Mouse (Mus musculus): Measurements from ENCODE around the gene Eif4a2. TPM values are rescaled to one million over a fixed set of nuclear protein-coding genes. Genes with fewer than 3 reads are reported as not detected.

Eif4a2 gene
- polyA plus RNA-seq, 1 experiment from 2014 or later = 378 TPM

DNA sequence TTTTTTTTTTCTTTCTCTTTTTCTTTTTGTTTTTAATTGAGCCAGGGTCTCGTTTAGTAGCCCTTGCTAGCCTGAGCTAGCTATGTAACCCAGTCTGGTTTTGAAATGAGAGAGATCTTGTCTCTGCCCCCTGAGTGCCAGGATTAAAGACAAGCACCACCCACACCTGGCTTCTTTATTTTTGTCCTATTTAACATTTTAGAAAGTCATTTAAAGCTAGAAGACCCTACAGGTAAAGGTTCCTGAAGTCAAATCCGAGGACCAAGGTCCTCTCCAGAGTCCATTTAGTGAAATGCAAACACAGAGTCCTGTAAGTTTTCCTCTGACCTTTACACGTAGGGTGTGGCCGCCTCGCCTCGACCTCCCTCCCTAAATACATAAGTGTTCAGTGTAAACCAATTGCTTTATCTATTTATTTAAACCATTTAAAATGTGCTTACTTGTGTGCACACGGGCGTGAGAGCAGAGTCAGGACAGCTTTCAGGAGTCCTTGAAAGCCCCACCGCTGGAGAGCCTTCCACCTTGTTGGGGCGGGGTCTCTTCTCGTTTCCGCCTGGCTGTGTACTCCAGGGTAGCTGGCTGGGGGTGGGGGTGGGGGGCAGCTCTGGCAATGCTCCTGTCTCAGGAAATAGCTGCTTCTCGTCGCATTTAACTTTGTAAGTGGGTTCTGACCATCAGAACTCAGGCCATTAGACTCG is 4.8 kb upstream of the Eif4a2 start:
- 0 out of 2 replicates have a peak, but pooled peaks cover 2% of the 10 kb centered on the region for H3K27me3 ChIP-seq (replicated peaks; ENCODE audit: control insufficient read depth, insufficient read depth, low read length)
- no peaks in the 10 kb centered on the region for H3K36me3 ChIP-seq (ENCODE audit: control insufficient read depth, insufficient read depth)
- H3K9me3 ChIP-seq (ENCODE audit: control insufficient read depth, low read length) = no peaks in the 10 kb centered on the region
- peak overlapping the region; percentile 26; the same call in 1 of the 2 replicates for H3K9ac ChIP-seq (replicated peaks; ENCODE audit: low read depth, low read length)
- no peak overlapping the region for H3K27ac ChIP-seq (ENCODE audit: low read length)
- peaks cover 7% of the 10 kb centered on the region for H3K4me1 ChIP-seq (replicated peaks; ENCODE audit: control insufficient read depth, insufficient read depth, low read length)
- 16% methylated on average over 15 of the region's 15 CpGs for WGBS
- peak overlapping the region; percentile 35 for H3K4me2 ChIP-seq (ENCODE audit: low read length)
- no peak overlapping the region for H3K4me3 ChIP-seq (replicated peaks; ENCODE audit: low read length)
- ATAC-seq = no peak

DNA sequence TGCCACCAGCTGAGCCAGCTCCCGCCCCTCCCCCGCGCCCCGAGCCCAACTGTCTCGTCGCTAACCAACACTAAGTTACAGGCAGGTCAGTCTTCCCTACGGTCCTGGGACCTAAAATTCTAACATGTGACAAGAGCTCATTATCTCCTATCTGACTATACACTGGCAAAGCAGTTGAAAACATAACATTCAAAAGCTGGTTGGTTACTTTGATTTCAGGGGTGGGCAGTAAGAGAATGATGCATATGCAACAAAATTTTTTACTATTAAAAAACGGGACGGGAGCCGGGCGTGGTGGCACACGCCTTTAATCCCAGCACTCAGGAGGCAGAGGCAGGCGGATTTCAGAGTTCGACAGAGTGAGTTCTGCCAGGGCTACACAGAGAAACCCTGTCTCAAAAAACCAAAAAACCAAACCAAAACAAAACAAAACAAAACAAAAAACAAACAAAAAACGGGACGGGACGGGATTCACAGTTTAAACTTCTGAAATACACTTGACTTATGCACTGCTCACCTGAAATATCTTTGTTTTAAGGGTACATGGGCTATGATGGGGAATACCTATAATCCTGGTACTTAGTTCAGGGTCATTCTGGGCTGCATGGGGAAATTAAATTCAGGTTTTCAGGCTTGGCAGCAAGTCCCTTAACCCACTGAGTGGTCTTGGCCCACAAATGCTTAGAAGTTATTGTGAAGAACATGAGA is 4.1 kb upstream of the Eif4a2 start:
- Histone ChIP-seq H3K27ac (ENCODE audit: low read length) (no peak overlapping the region), H3K9me3 (ENCODE audit: control insufficient read depth, low read length) (no peaks in the 10 kb centered on the region), H3K27me3 (replicated peaks; ENCODE audit: control insufficient read depth, insufficient read depth, low read length) (0 out of 2 replicates have a peak, but pooled peaks cover 2% of the 10 kb centered on the region), H3K4me3 (replicated peaks; ENCODE audit: low read length) (no peak overlapping the region), H3K4me2 (ENCODE audit: low read length) (peak overlapping the region; percentile 35), H3K4me1 (replicated peaks; ENCODE audit: control insufficient read depth, insufficient read depth, low read length) (peaks cover 7% of the 10 kb centered on the region), H3K9ac (replicated peaks; ENCODE audit: low read depth, low read length) (peak overlapping the region; percentile 26; the same call in 1 of the 2 replicates), H3K36me3 (ENCODE audit: control insufficient read depth, insufficient read depth) (no peaks in the 10 kb centered on the region)
- WGBS = 41% methylated on average over 17 of the region's 17 CpGs
- ATAC-seq = no peak

DNA sequence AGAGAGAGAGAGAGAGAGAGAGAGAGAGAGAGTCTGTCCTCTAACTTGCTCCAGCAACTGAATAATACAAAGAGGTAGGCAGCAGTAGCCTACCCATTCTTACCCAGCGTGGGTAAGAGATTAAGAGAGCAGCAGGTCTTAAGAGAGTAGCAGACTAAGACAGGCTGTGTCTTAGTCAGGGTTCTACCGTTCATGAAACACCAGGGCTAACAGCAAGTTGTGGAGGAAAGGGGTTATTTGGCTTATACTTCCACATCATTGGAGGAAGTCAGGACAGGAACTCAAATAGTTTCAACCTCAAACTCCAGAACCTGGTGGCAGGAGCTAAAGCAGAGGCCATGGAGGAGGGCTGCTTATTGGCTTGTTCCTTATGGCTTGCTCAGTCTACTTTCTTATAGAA is 3.4 kb upstream of the Eif4a2 start:
- H3K4me2 ChIP-seq (ENCODE audit: low read length) = no peak overlapping the region
- H3K4me1 ChIP-seq (replicated peaks; ENCODE audit: control insufficient read depth, insufficient read depth, low read length) = peaks cover 9% of the 10 kb centered on the region
- 38% methylated on average over 2 of the region's 2 CpGs for WGBS
- no peak overlapping the region for H3K27ac ChIP-seq (ENCODE audit: low read length)
- H3K9ac ChIP-seq (replicated peaks; ENCODE audit: low read depth, low read length) = no peak overlapping the region
- ATAC-seq = no peak
- H3K4me3 ChIP-seq (replicated peaks; ENCODE audit: low read length) = no peak overlapping the region
- H3K27me3 ChIP-seq (replicated peaks; ENCODE audit: control insufficient read depth, insufficient read depth, low read length) = 0 out of 2 replicates have a peak, but pooled peaks cover 2% of the 10 kb centered on the region
- no peaks in the 10 kb centered on the region for H3K9me3 ChIP-seq (ENCODE audit: control insufficient read depth, low read length)
- H3K36me3 ChIP-seq (ENCODE audit: control insufficient read depth, insufficient read depth) = no peaks in the 10 kb centered on the region

DNA sequence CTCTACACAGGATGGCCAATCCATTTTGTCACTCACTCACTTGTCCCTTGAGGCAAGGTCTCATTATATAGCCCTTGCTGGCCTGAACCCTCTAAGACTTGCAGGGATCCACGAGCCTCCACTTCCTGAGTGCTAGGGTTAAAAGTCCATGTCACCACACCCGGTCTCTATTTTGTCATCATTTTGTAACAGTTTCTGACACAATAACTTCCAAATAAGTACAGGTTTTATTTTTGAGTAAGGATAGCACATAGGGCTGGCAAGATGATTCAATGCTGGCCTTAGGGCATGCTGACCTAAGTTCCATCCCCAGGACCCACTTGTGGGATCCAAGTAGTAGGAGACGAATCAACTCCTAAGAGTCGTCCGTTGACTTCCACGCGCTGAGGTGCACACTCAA is 1.1 kb upstream of the Eif4a2 start:
- H3K4me2 ChIP-seq (ENCODE audit: low read length) = no peak overlapping the region
- H3K9me3 ChIP-seq (ENCODE audit: control insufficient read depth, low read length) = no peaks in the 10 kb centered on the region
- H3K9ac ChIP-seq (replicated peaks; ENCODE audit: low read depth, low read length) = no peak overlapping the region
- 0 out of 2 replicates have a peak, but pooled peaks cover 2% of the 10 kb centered on the region for H3K27me3 ChIP-seq (replicated peaks; ENCODE audit: control insufficient read depth, insufficient read depth, low read length)
- H3K27ac ChIP-seq (ENCODE audit: low read length) = no peak overlapping the region
- no peak overlapping the region for H3K4me3 ChIP-seq (replicated peaks; ENCODE audit: low read length)
- peaks cover 23% of the 10 kb centered on the region for H3K4me1 ChIP-seq (replicated peaks; ENCODE audit: control insufficient read depth, insufficient read depth, low read length)
- WGBS = 86% methylated on average over 7 of the region's 7 CpGs
- ATAC-seq = no peak
- peaks cover 11% of the 10 kb centered on the region for H3K36me3 ChIP-seq (ENCODE audit: control insufficient read depth, insufficient read depth)

DNA sequence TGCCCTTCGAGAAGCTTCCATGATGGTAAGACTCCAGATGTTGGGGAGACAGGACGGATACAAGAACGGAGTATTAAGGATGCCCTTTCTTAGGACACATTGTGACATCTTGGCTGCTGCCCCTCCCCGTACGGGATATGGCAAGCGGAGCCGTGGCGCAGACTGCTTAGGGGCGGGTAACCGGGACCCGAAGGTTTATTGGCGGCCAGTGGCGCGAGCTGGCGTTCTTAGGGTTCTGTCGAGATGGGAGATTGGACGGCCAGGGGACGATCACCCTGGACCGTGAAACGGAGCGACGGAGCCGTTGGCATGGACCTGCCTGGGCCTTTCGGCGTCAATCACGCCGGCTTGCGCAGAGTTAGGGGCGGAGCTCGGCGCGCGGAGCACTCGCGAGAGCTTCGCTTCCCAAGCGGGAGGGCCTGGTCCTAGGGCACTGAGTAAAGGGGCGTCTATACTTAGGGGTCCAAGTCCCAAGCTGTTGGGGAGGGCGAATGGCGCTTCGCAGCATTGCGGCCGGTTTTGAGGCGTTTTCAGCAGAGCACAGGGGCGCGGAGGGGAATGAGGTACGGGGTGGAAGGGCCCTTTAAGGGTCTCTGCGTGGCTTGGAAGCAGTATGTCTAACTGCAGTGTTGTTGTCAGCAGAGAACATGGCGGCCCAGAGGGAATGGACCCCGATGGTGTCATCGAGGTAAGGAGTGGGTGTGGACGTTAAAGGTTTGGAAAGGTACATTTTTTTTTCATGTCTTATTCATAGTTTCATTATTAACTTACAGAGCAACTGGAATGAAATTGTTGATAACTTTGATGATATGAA is 909 bp downstream of the Eif4a2 start:
- H3K9ac ChIP-seq (replicated peaks; ENCODE audit: low read depth, low read length) = peak overlapping the region; percentile 100
- no peaks in the 10 kb centered on the region for H3K9me3 ChIP-seq (ENCODE audit: control insufficient read depth, low read length)
- ATAC-seq = peak; percentile 93
- peak overlapping the region; percentile 100 for H3K4me3 ChIP-seq (replicated peaks; ENCODE audit: low read length)
- H3K4me2 ChIP-seq (ENCODE audit: low read length) = peak overlapping the region; percentile 90
- peaks cover 28% of the 10 kb centered on the region for H3K36me3 ChIP-seq (ENCODE audit: control insufficient read depth, insufficient read depth)
- H3K27me3 ChIP-seq (replicated peaks; ENCODE audit: control insufficient read depth, insufficient read depth, low read length) = no peaks in the 10 kb centered on the region
- H3K4me1 ChIP-seq (replicated peaks; ENCODE audit: control insufficient read depth, insufficient read depth, low read length) = peaks cover 34% of the 10 kb centered on the region
- WGBS = under 1% methylated on average over 52 of the region's 52 CpGs
- H3K27ac ChIP-seq (ENCODE audit: low read length) = peak overlapping the region; percentile 99

DNA sequence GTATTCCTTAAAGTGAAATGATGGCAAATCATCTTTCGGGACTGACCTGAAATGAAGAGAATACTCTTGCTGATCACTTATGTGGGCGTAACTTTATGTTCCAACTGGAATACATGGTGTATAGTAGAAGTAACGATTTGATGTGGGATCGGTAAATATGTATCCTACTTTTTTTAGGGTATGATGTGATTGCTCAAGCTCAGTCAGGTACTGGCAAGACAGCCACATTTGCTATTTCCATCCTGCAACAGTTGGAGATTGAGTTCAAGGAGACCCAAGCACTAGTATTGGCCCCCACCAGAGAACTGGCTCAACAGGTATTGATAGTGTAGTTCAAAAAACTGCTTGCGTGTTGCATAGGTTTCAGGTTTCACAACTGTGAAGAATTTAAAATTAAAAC is 1.7 kb downstream of the Eif4a2 start:
- no peaks in the 10 kb centered on the region for H3K9me3 ChIP-seq (ENCODE audit: control insufficient read depth, low read length)
- H3K4me2 ChIP-seq (ENCODE audit: low read length) = peak overlapping the region; percentile 90
- peaks cover 30% of the 10 kb centered on the region for H3K36me3 ChIP-seq (ENCODE audit: control insufficient read depth, insufficient read depth)
- 4% methylated on average over 5 of the region's 5 CpGs for WGBS
- no peaks in the 10 kb centered on the region for H3K27me3 ChIP-seq (replicated peaks; ENCODE audit: control insufficient read depth, insufficient read depth, low read length)
- H3K4me1 ChIP-seq (replicated peaks; ENCODE audit: control insufficient read depth, insufficient read depth, low read length) = peaks cover 34% of the 10 kb centered on the region
- H3K9ac ChIP-seq (replicated peaks; ENCODE audit: low read depth, low read length) = peak overlapping the region; percentile 100
- ATAC-seq = no peak
- H3K4me3 ChIP-seq (replicated peaks; ENCODE audit: low read length) = peak overlapping the region; percentile 100
- H3K27ac ChIP-seq (ENCODE audit: low read length) = no peak overlapping the region

DNA sequence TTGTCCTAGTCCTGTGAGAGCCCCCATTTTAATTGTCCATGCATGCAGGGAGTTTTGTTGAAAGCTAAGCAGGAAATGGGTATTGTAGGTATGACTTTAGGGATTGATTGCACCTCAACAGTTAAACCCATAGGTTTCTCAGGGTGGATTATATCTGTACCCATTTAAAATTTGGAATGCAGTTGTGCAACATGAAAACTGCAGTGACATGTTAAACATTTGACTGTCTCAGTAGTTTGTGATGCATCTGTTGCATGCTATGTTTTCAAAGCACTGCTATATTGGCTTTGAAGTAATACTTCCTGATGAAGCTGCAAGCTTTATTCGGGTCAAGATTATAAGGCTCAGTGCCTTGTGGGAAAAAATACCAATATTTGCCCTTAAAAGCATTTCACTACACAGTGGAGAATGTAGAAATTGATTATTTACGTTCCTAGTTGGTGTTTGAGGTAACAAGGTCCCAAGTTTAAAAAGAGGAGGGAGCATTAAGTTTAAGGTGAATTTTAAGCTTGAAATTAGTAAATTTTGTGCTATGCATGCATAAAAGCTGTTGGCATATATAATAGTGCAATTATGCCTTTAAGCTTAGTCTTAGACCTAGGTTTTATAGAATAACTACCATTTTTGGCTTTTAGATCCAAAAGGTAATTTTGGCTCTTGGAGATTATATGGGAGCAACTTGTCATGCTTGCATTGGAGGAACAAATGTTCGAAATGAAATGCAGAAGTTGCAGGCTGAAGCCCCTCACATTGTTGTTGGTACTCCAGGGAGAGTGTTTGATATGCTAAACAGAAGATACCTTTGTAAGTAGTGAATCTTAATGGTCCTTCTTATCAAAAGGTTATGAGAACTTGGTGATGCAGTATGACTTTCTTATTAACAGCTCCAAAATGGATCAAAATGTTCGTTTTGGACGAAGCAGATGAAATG is 2.4 kb downstream of the Eif4a2 start:
- H3K9ac ChIP-seq (replicated peaks; ENCODE audit: low read depth, low read length) = peak overlapping the region; percentile 100
- H3K4me1 ChIP-seq (replicated peaks; ENCODE audit: control insufficient read depth, insufficient read depth, low read length) = peaks cover 34% of the 10 kb centered on the region
- H3K4me2 ChIP-seq (ENCODE audit: low read length) = peak overlapping the region; percentile 90
- no peaks in the 10 kb centered on the region for H3K27me3 ChIP-seq (replicated peaks; ENCODE audit: control insufficient read depth, insufficient read depth, low read length)
- peaks cover 36% of the 10 kb centered on the region for H3K36me3 ChIP-seq (ENCODE audit: control insufficient read depth, insufficient read depth)
- H3K27ac ChIP-seq (ENCODE audit: low read length) = no peak overlapping the region
- H3K9me3 ChIP-seq (ENCODE audit: control insufficient read depth, low read length) = no peaks in the 10 kb centered on the region
- peak overlapping the region; percentile 100 for H3K4me3 ChIP-seq (replicated peaks; ENCODE audit: low read length)
- WGBS = 55% methylated on average over 5 of the region's 5 CpGs
- no peak for ATAC-seq

DNA sequence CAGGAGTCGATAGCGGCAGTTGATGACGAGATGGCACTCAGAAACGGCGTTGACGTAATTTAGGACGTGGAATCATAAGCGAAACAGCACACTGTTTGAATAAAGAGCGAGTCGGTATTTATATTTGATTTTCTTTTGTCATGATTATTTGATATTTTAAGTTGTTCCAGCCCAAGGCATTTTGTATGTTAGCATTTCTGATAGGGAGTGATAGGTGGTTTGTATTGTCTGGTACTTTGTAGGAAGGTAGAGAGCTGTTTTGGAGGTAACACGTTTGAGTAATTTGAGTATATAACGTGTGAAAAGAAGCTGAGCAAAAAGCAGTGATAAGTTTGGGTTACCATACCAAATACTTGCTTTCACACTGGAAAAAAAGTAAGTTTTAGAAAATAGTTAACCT is 5.1 kb downstream of the Eif4a2 start:
- Histone ChIP-seq H3K27me3 (replicated peaks; ENCODE audit: control insufficient read depth, insufficient read depth, low read length) (no peaks in the 10 kb centered on the region), H3K4me2 (ENCODE audit: low read length) (no peak overlapping the region), H3K27ac (ENCODE audit: low read length) (no peak overlapping the region), H3K9ac (replicated peaks; ENCODE audit: low read depth, low read length) (no peak overlapping the region), H3K36me3 (ENCODE audit: control insufficient read depth, insufficient read depth) (peaks cover 44% of the 10 kb centered on the region), H3K9me3 (ENCODE audit: control insufficient read depth, low read length) (no peaks in the 10 kb centered on the region), H3K4me3 (replicated peaks; ENCODE audit: low read length) (no peak overlapping the region), H3K4me1 (replicated peaks; ENCODE audit: control insufficient read depth, insufficient read depth, low read length) (peaks cover 34% of the 10 kb centered on the region)
- no peak for ATAC-seq
- 81% methylated on average over 12 of the region's 12 CpGs for WGBS
